Mouse (Mus musculus) kidney, adult 9 months (tissue): ENCODE data around the gene Zmiz2.
"Not testable (repeated sequence)": the region's sequence is repeated elsewhere in the genome, so short reads cannot be mapped to it uniquely, and the experiment has no call there.

Experiments
- DNase-seq: peaks from one replicate; pipeline ENCODE4 v3.0.0; 2022

Gene Zmiz2

GRCm38 (mm10) chr11:6402515-6403510 is 13.9 kb downstream of the Zmiz2 start:
- DNase-seq: peak; percentile 78

GRCm38 (mm10) chr11:6403830-6404405 is 15.0 kb downstream of the Zmiz2 start:
- no peak for DNase-seq

- no peak for DNase-seq
These were observed 16.1 kb downstream of the Zmiz2 start for GRCm38 (mm10) chr11:6404699-6405566.

- peak; percentile 54 for DNase-seq
These were observed 16.8 kb downstream of the Zmiz2 start for GRCm38 (mm10) chr11:6405591-6406081.

GRCm38 (mm10) chr11:6406251-6407161 is 17.6 kb downstream of the Zmiz2 start:
- DNase-seq: peak; percentile 89

- no peak for DNase-seq
These were observed 18.3 kb downstream of the Zmiz2 start for GRCm38 (mm10) chr11:6407162-6407621.

GRCm38 (mm10) chr11:6410050-6410602 is 21.3 kb downstream of the Zmiz2 start:
- DNase-seq: no peak

- not testable (repeated sequence) for DNase-seq
These were observed 21.9 kb downstream of the Zmiz2 start for GRCm38 (mm10) chr11:6410755-6411154.

GRCm38 (mm10) chr11:6411684-6412083 is 22.8 kb downstream of the Zmiz2 start:
- DNase-seq: peak; percentile 87

GRCm38 (mm10) chr11:6413264-6413663 is 24.4 kb downstream of the Zmiz2 start:
- DNase-seq: no peak

GRCm38 (mm10) chr11:6414751-6415550 is 26.1 kb downstream of the Zmiz2 start, which contains the start of gene Ppia:
Ppia (plus strand) TSS chr11:6415443.
- peak; percentile 44 for DNase-seq

GRCm38 (mm10) chr11:6415551-6416404 is 26.9 kb downstream of the Zmiz2 start:
- DNase-seq: peak; percentile 99

GRCm38 (mm10) chr11:6416405-6417034 is 27.6 kb downstream of the Zmiz2 start:
- peak; percentile 85 for DNase-seq

- no peak for DNase-seq
These were observed 28.2 kb downstream of the Zmiz2 start for GRCm38 (mm10) chr11:6417069-6417468.

- no peak for DNase-seq
These were observed 28.6 kb downstream of the Zmiz2 start for GRCm38 (mm10) chr11:6417490-6417889.

GRCm38 (mm10) chr11:6418751-6419150 is 29.9 kb downstream of the Zmiz2 start:
- DNase-seq: no peak

- not testable (repeated sequence) for DNase-seq
These were observed 30.3 kb downstream of the Zmiz2 start for GRCm38 (mm10) chr11:6419156-6419555.

- DNase-seq: no peak
These were observed 31.4 kb downstream of the Zmiz2 start for GRCm38 (mm10) chr11:6420283-6420703.
